Mouse (Mus musculus) midbrain, postnatal 0 days (tissue): ENCODE results near the gene Rpl29. TPM values are rescaled to one million over a fixed set of nuclear protein-coding genes. Genes with fewer than 3 reads are reported as not detected.

ENCODE experiments used
- ATAC-seq: fragments of 200-750 bp; cut with Nextera tagmentation; 2 replicates; pipeline ENCODE4 v1.8.0; 2017; ENCODE audit warnings: moderate number of reproducible peaks, mild to moderate bottlenecking, moderate TSS enrichment, moderate library complexity; ENCODE audit not compliant: low FRiP score
- DNase-seq: peaks from one replicate; pipeline ENCODE4 v3.0.0-alpha.2; 2015; ENCODE audit warnings: low spot score
- H3K27ac ChIP-seq: fragments of 300-500 bp; sonication (generic); 2 replicates; pipeline ENCODE4 v1.5.1; 2014; ENCODE audit warnings: low read depth, mild to moderate bottlenecking, low read length, mixed read lengths
- H3K27me3 ChIP-seq: fragments of 300-500 bp; sonication (generic); 2 replicates; pipeline ENCODE4 v1.6.1; 2014; ENCODE audit warnings: low read length, control low read depth, mixed read lengths; ENCODE audit not compliant: insufficient read depth
- H3K36me3 ChIP-seq: fragments of 300-500 bp; sonication (generic); 2 replicates; pipeline ENCODE4 v1.6.1; 2014; ENCODE audit warnings: low read length, control low read depth, mixed read lengths; ENCODE audit not compliant: insufficient read depth
- H3K4me1 ChIP-seq: fragments of 300-500 bp; sonication (generic); 2 replicates; pipeline ENCODE4 v1.6.1; 2014; ENCODE audit warnings: mild to moderate bottlenecking, control low read depth, antibody characterized with exemption, low read length, mixed read lengths; ENCODE audit not compliant: insufficient read depth
- H3K4me2 ChIP-seq: fragments of 300-500 bp; sonication (generic); 2 replicates; pipeline ENCODE4 v1.6.1; 2014; ENCODE audit warnings: low read depth, mild to moderate bottlenecking, low read length, mixed read lengths; ENCODE audit not compliant: poor library complexity, severe bottlenecking
- H3K4me3 ChIP-seq: fragments of 300-500 bp; sonication (generic); 2 replicates; pipeline ENCODE4 v1.5.1; 2014; ENCODE audit warnings: low read depth, mild to moderate bottlenecking, low read length, moderate library complexity
- H3K9ac ChIP-seq: fragments of 300-500 bp; sonication (generic); replicated peaks from 2 replicates; pipeline ENCODE4 v1.6.1; 2014; ENCODE audit warnings: mild to moderate bottlenecking, low read length, moderate library complexity, mixed read lengths; ENCODE audit not compliant: poor library complexity, severe bottlenecking
- H3K9me3 ChIP-seq: fragments of 300-500 bp; sonication (generic); 2 replicates; pipeline ENCODE4 v1.6.1; 2016; ENCODE audit warnings: low read length, control low read depth
- CTCF ChIP-seq: IDR thresholded peaks from 2 replicates; pipeline ENCODE4 v1.5.1; 2016; ENCODE audit warnings: antibody characterized with exemption, mild to moderate bottlenecking
- WGBS: fragments of 180-500 bp; shearing (Covaris S2); extraction: QIAGEN DNeasy Blood & Tissue Kit; methylation state at CpG from one replicate; pipeline ENCODE4 v1.1.7; 2014; 5-methylcytosine and 5-hydroxymethylcytosine counted together
- polyA plus RNA-seq: library from polyadenylated mRNA; unstranded; fragments of >200 nt; fragmentation: Nextera tagmentation; extraction: Ambion mirVana; gene quantifications from 2 replicates; pipeline ENCODE4 v1.2.1, GENCODE M21; 2015
- total RNA-seq: library from RNA; depleted of rRNA; stranded (reverse); fragments of >200 nt; gene quantifications from 2 replicates; pipeline ENCODE4 v1.2.3, GENCODE M21; 2014

The Rpl29 gene
- total and polyA plus RNA-seq, 2 experiments from 2014 or later, result 645 to 936 TPM

- peak overlapping the region; percentile 89 for H3K9ac ChIP-seq
- DNase-seq (peak; percentile 92), ATAC-seq (peak; percentile 81)
- no peaks in the 10 kb centered on the region for H3K27me3 ChIP-seq
- H3K9me3 ChIP-seq, result no peaks in the 10 kb centered on the region
- H3K36me3 ChIP-seq, result peaks cover 30% of the 10 kb centered on the region
- 2% methylated on average over 81 of the region's 99 CpGs for WGBS
- peak overlapping the region; percentile 89 for H3K27ac ChIP-seq
- H3K4me3 ChIP-seq, result peak overlapping the region; percentile 52
- no peak for TF ChIP-seq CTCF
- peak overlapping the region; percentile 94 for H3K4me2 ChIP-seq
- H3K4me1 ChIP-seq, result no peaks in the 10 kb centered on the region; the same call in 1 of the 2 replicates
Observed at GRCm38 (mm10) chr9:106464751-106465541, 35.7 kb downstream of the Rpl29 start.

GRCm38 (mm10) chr9:106465571-106466200 lies 36.4 kb downstream of the Rpl29 start, which contains the start of gene Gpr62:
Gene Gpr62 (minus strand): TSS chr9:106465938.
- Histone ChIP-seq H3K4me3 (peak within 1 kb of the TSS; percentile 52), H3K36me3 (peaks cover 27% of the 10 kb centered on the region), H3K27ac (peak within 1 kb of the TSS; percentile 89), H3K9me3 (no peaks in the 10 kb centered on the region), H3K4me1 (no peaks in the 10 kb centered on the region; the same call in 1 of the 2 replicates), H3K27me3 (no peaks in the 10 kb centered on the region), H3K4me2 (peak within 1 kb of the TSS; percentile 94), H3K9ac (peak within 1 kb of the TSS; percentile 89)
- peak; percentile 57 for ATAC-seq
- DNase-seq, result peak; percentile 88
- 23% methylated on average over 26 of the region's 26 CpGs for WGBS
- no peak for TF ChIP-seq CTCF

GRCm38 (mm10) chr9:106466721-106467120 lies 37.5 kb downstream of the Rpl29 start:
- Histone ChIP-seq H3K9me3 (no peaks in the 10 kb centered on the region), H3K4me1 (no peaks in the 10 kb centered on the region; the same call in 1 of the 2 replicates), H3K9ac (no peak overlapping the region), H3K36me3 (peaks cover 20% of the 10 kb centered on the region), H3K4me2 (no peak overlapping the region), H3K27ac (no peak overlapping the region), H3K27me3 (no peaks in the 10 kb centered on the region), H3K4me3 (no peak overlapping the region)
- DNase-seq (no peak), ATAC-seq (no peak)
- TF ChIP-seq CTCF, result no peak
- 92% methylated on average over 6 of the region's 6 CpGs for WGBS

GRCm38 (mm10) chr9:106467746-106468145 lies 38.5 kb downstream of the Rpl29 start:
- ATAC-seq, result no peak
- DNase-seq, result no peak
- H3K9ac ChIP-seq, result no peak overlapping the region
- TF ChIP-seq CTCF, result no peak
- H3K36me3 ChIP-seq, result peaks cover 11% of the 10 kb centered on the region; the same call in 1 of the 2 replicates
- no peaks in the 10 kb centered on the region; the same call in 1 of the 2 replicates for H3K4me1 ChIP-seq
- H3K9me3 ChIP-seq, result no peaks in the 10 kb centered on the region
- H3K27ac ChIP-seq, result no peak overlapping the region
- H3K4me2 ChIP-seq, result no peak overlapping the region
- no peak overlapping the region for H3K4me3 ChIP-seq
- no peaks in the 10 kb centered on the region for H3K27me3 ChIP-seq
- WGBS, result 87% methylated on average over 7 of the region's 7 CpGs

- Histone ChIP-seq H3K9ac (no peak overlapping the region), H3K4me1 (no peaks in the 10 kb centered on the region; the same call in 1 of the 2 replicates), H3K9me3 (no peaks in the 10 kb centered on the region), H3K4me3 (no peak overlapping the region), H3K27me3 (no peaks in the 10 kb centered on the region), H3K4me2 (no peak overlapping the region), H3K36me3 (no peaks in the 10 kb centered on the region), H3K27ac (no peak overlapping the region)
- ATAC-seq (no peak), DNase-seq (no peak)
- 77% methylated on average over 6 of the region's 6 CpGs for WGBS
- TF ChIP-seq CTCF, result peak; percentile 11; the same call in 1 of the 2 replicates
Observed at GRCm38 (mm10) chr9:106469317-106469716, 40.1 kb downstream of the Rpl29 start.

GRCm38 (mm10) chr9:106469776-106470175 lies 40.5 kb downstream of the Rpl29 start:
- H3K9me3 ChIP-seq, result no peaks in the 10 kb centered on the region
- no peak overlapping the region for H3K4me3 ChIP-seq
- no peak overlapping the region for H3K4me2 ChIP-seq
- TF ChIP-seq CTCF, result no peak
- DNase-seq (no peak), ATAC-seq (no peak)
- H3K9ac ChIP-seq, result no peak overlapping the region
- no peak overlapping the region for H3K27ac ChIP-seq
- no peaks in the 10 kb centered on the region for H3K36me3 ChIP-seq
- H3K27me3 ChIP-seq, result no peaks in the 10 kb centered on the region
- no peaks in the 10 kb centered on the region; the same call in 1 of the 2 replicates for H3K4me1 ChIP-seq
- 75% methylated on average over 9 of the region's 9 CpGs for WGBS
